Mouse (Mus musculus) myocyte (in vitro differentiated cells): Measurements from ENCODE around the gene Ccdc124.

Experiments used
- CEBPB ChIP-seq: IDR thresholded peaks from 2 replicates; pipeline ENCODE4 v1.6.1; 2011; ENCODE audit warnings: mild to moderate bottlenecking, moderate library complexity; ENCODE audit not compliant: poor library complexity, insufficient read depth, severe bottlenecking
- MYOD1 ChIP-seq, 3 experiments: IDR thresholded peaks; one replicate each; pipeline ENCODE4 v1.6.1; 2011; ENCODE audit warnings: control low read depth in 2 of 3, low read depth in 2 of 3, mild to moderate bottlenecking in 2 of 3, moderate library complexity in 1 of 3; ENCODE audit not compliant: insufficient read length in 2 of 3, control insufficient read depth in 1 of 3
- MYOG ChIP-seq, 3 experiments: IDR thresholded peaks; one replicate each; pipeline ENCODE4 v1.6.1; 2011; ENCODE audit warnings: control low read depth in 2 of 3, low read depth in 2 of 3, mild to moderate bottlenecking in 2 of 3; ENCODE audit not compliant: insufficient read length in 2 of 3, control insufficient read depth in 1 of 3, insufficient read depth in 1 of 3
- POLR2A ChIP-seq: IDR thresholded peaks from one replicate; pipeline ENCODE4 v1.6.1; 2011; ENCODE audit warnings: low read depth, mild to moderate bottlenecking, control low read depth, moderate library complexity; ENCODE audit not compliant: insufficient read length
- POLR2AphosphoS2 ChIP-seq: IDR thresholded peaks from one replicate; pipeline ENCODE4 v1.6.1; 2011; ENCODE audit warnings: low read depth, control low read depth; ENCODE audit not compliant: insufficient read length
- TCF12 ChIP-seq: IDR thresholded peaks from one replicate; pipeline ENCODE4 v1.6.1; 2011; ENCODE audit warnings: mild to moderate bottlenecking, control low read depth; ENCODE audit not compliant: poor library complexity, insufficient read depth, severe bottlenecking
- USF1 ChIP-seq: IDR thresholded peaks from one replicate; pipeline ENCODE4 v1.6.1; 2011; ENCODE audit warnings: low read depth, mild to moderate bottlenecking, control low read depth, moderate library complexity

DNA sequence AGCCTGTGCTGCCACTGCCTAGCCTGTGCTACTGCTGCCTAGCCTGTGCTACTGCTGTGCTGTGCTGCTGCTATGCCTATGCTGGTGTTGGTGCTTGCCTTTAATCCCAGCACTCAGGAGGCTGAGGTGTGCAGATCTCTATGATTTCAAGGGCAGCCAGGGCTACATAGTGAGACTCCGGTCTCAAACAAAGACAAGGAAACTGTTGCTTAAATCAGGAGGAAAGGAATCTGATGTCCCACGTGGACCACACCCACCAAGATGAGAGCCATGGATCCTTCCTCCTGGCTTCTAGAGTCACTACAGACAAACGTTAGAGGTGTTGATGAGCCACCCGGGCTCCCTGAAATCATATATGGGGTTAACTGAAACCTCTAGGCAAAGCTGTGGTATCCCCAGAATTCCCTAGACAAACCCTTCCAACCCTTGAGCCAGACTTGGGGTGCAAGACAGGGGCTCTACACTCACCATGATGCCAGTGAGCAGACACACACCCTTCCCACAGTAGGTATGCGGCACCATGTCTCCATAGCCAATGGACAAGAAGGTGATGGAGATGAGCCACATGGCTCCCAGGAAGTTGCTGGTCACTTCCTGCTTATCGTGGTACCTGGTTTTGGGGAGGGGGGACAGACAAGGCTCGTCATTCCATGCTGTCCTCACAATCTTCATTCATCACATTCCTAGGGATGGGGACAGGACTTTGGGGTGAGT is 23.4 kb downstream of the Ccdc124 start:
- TF ChIP-seq TCF12: no peak
- TF ChIP-seq POLR2A: no peak
- no peak for TF ChIP-seq POLR2AphosphoS2
- no peak for TF ChIP-seq CEBPB
- no peak for TF ChIP-seq MYOD1 (IDR thresholded peaks at IDR 0.05; ENCODE audit: control insufficient read depth in 1 of 3, insufficient read length in 2 of 3, low read depth in 2 of 3)
- no peak for TF ChIP-seq MYOG (IDR thresholded peaks at IDR 0.05; ENCODE audit: control insufficient read depth in 1 of 3, insufficient read depth in 1 of 3, insufficient read length in 2 of 3, low read depth in 2 of 3)
- no peak for TF ChIP-seq USF1
